Mouse (Mus musculus): ENCODE measurements at regions not wholly inside any gene's neighbourhood (a gene's known extent, or its start where the extent isn't known, plus 50 kb on each side); places are given as distances from the start of the nearest gene placed in this dataset.

- no peak overlapping the region for H3K27ac ChIP-seq (ENCODE audit: insufficient read depth, low read depth, low read length, poor library complexity, severe bottlenecking)
Observed at GRCm38 (mm10) chr10:92075469-92075868, 646.8 kb downstream of the Nedd1 start.

DNA sequence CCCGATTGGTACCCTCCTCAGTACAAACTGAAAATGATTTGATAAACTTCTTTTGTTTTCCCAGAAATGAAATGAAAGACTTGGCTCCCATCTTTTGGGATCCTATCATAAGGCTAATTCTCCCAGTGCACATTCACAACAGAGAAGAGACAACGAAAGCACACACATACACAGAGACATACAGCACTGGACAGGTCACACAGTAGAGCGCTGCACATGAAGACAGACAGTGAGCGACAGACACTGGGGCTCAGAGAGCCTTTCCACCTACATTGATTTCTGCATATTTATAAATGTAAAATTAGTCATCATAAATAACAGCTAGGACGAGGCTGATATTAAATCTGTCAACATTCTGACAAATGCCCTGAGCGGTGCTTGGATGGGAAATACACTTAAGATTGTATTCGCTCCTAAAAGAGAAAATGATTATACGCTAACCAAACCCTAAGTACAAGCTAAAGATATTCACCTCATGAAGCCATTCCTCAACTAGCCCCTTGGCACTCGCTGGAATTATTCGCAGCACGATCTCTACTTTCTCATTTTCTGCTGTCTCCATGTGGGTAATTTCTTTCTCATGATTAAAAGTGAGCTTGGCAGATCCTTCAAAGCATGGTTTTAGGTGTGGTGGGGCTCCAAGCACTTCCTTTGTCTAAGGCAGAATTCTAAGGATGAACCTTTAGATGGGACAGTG lies 647.4 kb downstream of the Nedd1 start:
- Histone ChIP-seq H3K9me3 (ENCODE audit: control insufficient read depth, insufficient read depth, low read depth, low read length) (no peaks in the 10 kb centered on the region), H3K27ac (ENCODE audit: insufficient read depth, low read depth, low read length, poor library complexity, severe bottlenecking) (no peak overlapping the region), H3K4me1 (ENCODE audit: control insufficient read depth in 2 of 2, insufficient read depth in 2 of 2, low read length in 2 of 2, poor library complexity in 1 of 2) (no peaks in the 10 kb centered on the region), H3K9ac (ENCODE audit: insufficient read depth, low read depth, low read length, poor library complexity, severe bottlenecking) (no peak overlapping the region), H3K36me3 (ENCODE audit: control insufficient read depth, insufficient read depth, low read length, poor library complexity, severe bottlenecking) (no peaks in the 10 kb centered on the region), H3K4me3 (ENCODE audit: insufficient read depth in 1 of 2, low read depth in 1 of 2, low read length in 2 of 2, poor library complexity in 1 of 2, severe bottlenecking in 1 of 2) (no peak overlapping the region)
- DNase-seq (ENCODE audit: low read depth, low spot score): no peak
- TF ChIP-seq MAFK (IDR thresholded peaks at IDR 0.05; ENCODE audit: insufficient read depth, low read depth, low read length) (no peak), ZNF384 (IDR thresholded peaks at IDR 0.05; ENCODE audit: low read depth, low read length) (no peak), HCFC1 (IDR thresholded peaks at IDR 0.05; ENCODE audit: borderline replicate concordance, insufficient read depth, low read length) (no peak), ZC3H11A (IDR thresholded peaks at IDR 0.05; ENCODE audit: borderline replicate concordance, low read depth, low read length) (no peak), CHD2 (IDR thresholded peaks at IDR 0.05; ENCODE audit: low read depth, low read length) (no peak)
- in situ Hi-C loops (cut with MboI; ENCODE audit: low sequenced_read_pairs in 2 of 2, unreplicated experiment in 2 of 2): no loop called here

More at GRCm38 (mm10) chr10:92075469-92075868, 646.8 kb downstream of the Nedd1 start:
- H3K9me3 ChIP-seq (ENCODE audit: control insufficient read depth, insufficient read depth, low read depth, low read length): no peaks in the 10 kb centered on the region
- TF ChIP-seq ZNF384 (IDR thresholded peaks at IDR 0.05; ENCODE audit: low read depth, low read length) (no peak), CHD2 (IDR thresholded peaks at IDR 0.05; ENCODE audit: low read depth, low read length) (no peak), HCFC1 (IDR thresholded peaks at IDR 0.05; ENCODE audit: borderline replicate concordance, insufficient read depth, low read length) (no peak)
- in situ Hi-C loops (cut with MboI; ENCODE audit: low sequenced_read_pairs in 2 of 2, unreplicated experiment in 2 of 2): no loop called here
- no peak for DNase-seq (ENCODE audit: low read depth, low spot score)
- H3K36me3 ChIP-seq (ENCODE audit: control insufficient read depth, insufficient read depth, low read length, poor library complexity, severe bottlenecking): no peaks in the 10 kb centered on the region
- no peaks in the 10 kb centered on the region for H3K4me1 ChIP-seq (ENCODE audit: control insufficient read depth in 2 of 2, insufficient read depth in 2 of 2, low read length in 2 of 2, poor library complexity in 1 of 2)
- no peak overlapping the region for H3K9ac ChIP-seq (ENCODE audit: insufficient read depth, low read depth, low read length, poor library complexity, severe bottlenecking)
- H3K4me3 ChIP-seq (ENCODE audit: insufficient read depth in 1 of 2, low read depth in 1 of 2, low read length in 2 of 2, poor library complexity in 1 of 2, severe bottlenecking in 1 of 2): no peak overlapping the region

DNA sequence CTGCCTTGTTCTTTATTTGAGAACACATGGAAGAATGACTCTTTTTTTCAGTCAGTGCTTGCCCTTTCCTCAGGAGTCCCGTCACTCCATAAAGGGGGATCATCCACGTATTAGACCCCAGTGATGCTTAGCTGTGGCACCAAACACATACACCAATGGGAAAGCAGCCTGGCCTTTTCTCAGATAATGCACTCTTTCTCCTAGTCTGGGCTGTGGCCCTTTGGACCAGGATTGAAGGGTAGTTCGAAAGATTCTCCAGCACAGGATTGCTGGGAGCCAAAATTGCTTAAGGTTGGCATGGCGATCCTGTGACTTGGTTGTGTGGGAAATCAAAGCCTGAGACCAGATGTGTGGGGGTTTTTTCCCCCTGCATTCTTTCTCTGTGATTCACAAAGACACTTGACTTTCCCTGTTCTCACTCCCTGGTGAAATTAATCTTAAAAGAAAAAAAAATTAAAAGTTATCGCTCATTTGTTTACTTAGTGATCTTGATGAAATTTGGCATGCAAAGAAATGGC lies 648.3 kb downstream of the Nedd1 start:
- TF ChIP-seq CHD2 (IDR thresholded peaks at IDR 0.05; ENCODE audit: low read depth, low read length) (no peak), MAFK (IDR thresholded peaks at IDR 0.05; ENCODE audit: insufficient read depth, low read depth, low read length) (no peak), HCFC1 (IDR thresholded peaks at IDR 0.05; ENCODE audit: borderline replicate concordance, insufficient read depth, low read length) (no peak), ZNF384 (IDR thresholded peaks at IDR 0.05; ENCODE audit: low read depth, low read length) (no peak), ZC3H11A (IDR thresholded peaks at IDR 0.05; ENCODE audit: borderline replicate concordance, low read depth, low read length) (no peak)
- Histone ChIP-seq H3K9ac (ENCODE audit: insufficient read depth, low read depth, low read length, poor library complexity, severe bottlenecking) (no peak overlapping the region), H3K4me3 (ENCODE audit: insufficient read depth in 1 of 2, low read depth in 1 of 2, low read length in 2 of 2, poor library complexity in 1 of 2, severe bottlenecking in 1 of 2) (no peak overlapping the region), H3K36me3 (ENCODE audit: control insufficient read depth, insufficient read depth, low read length, poor library complexity, severe bottlenecking) (no peaks in the 10 kb centered on the region), H3K9me3 (ENCODE audit: control insufficient read depth, insufficient read depth, low read depth, low read length) (no peaks in the 10 kb centered on the region), H3K4me1 (ENCODE audit: control insufficient read depth in 2 of 2, insufficient read depth in 2 of 2, low read length in 2 of 2, poor library complexity in 1 of 2) (no peaks in the 10 kb centered on the region), H3K27ac (ENCODE audit: insufficient read depth, low read depth, low read length, poor library complexity, severe bottlenecking) (no peak overlapping the region)
- in situ Hi-C loops (cut with MboI; ENCODE audit: low sequenced_read_pairs in 2 of 2, unreplicated experiment in 2 of 2): no loop called here
- DNase-seq (ENCODE audit: low read depth, low spot score): no peak

DNA sequence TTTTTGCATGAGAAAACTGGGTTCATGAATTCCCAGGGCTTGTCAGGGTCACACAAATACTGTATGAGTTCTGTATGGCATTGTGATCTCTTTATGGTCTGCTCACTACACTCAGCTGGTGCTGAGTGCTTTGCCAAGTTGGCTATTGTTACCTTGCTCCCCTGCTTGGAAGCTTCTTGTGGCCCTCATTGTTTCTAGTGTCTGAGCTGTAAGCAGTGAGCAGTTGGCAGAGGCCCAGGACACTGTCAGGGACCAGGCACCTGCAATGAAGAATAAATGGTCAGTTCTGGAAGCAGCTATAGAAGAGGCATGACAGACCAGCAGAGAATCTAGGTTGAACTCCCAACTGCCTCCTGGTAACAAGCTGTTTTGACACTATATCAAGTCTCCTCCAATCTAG lies 677.4 kb downstream of the Nedd1 start:
- no peak overlapping the region for H3K4me3 ChIP-seq (ENCODE audit: insufficient read depth in 1 of 2, low read depth in 1 of 2, low read length in 2 of 2, poor library complexity in 1 of 2, severe bottlenecking in 1 of 2)
- H3K4me1 ChIP-seq (ENCODE audit: control insufficient read depth in 2 of 2, insufficient read depth in 2 of 2, low read length in 2 of 2, poor library complexity in 1 of 2): no peaks in the 10 kb centered on the region
- in situ Hi-C loops (cut with MboI; ENCODE audit: low sequenced_read_pairs in 2 of 2, unreplicated experiment in 2 of 2): no loop called here
- TF ChIP-seq ZC3H11A (IDR thresholded peaks at IDR 0.05; ENCODE audit: borderline replicate concordance, low read depth, low read length): no peak
- no peak for TF ChIP-seq HCFC1 (IDR thresholded peaks at IDR 0.05; ENCODE audit: borderline replicate concordance, insufficient read depth, low read length)
- no peak for TF ChIP-seq ZNF384 (IDR thresholded peaks at IDR 0.05; ENCODE audit: low read depth, low read length)
- no peak for TF ChIP-seq MAFK (IDR thresholded peaks at IDR 0.05; ENCODE audit: insufficient read depth, low read depth, low read length)
- TF ChIP-seq CHD2 (IDR thresholded peaks at IDR 0.05; ENCODE audit: low read depth, low read length): no peak
- H3K27ac ChIP-seq (ENCODE audit: insufficient read depth, low read depth, low read length, poor library complexity, severe bottlenecking): no peak overlapping the region
- no peaks in the 10 kb centered on the region for H3K36me3 ChIP-seq (ENCODE audit: control insufficient read depth, insufficient read depth, low read length, poor library complexity, severe bottlenecking)
- DNase-seq (ENCODE audit: low read depth, low spot score): no peak
- no peak overlapping the region for H3K9ac ChIP-seq (ENCODE audit: insufficient read depth, low read depth, low read length, poor library complexity, severe bottlenecking)
- no peaks in the 10 kb centered on the region for H3K9me3 ChIP-seq (ENCODE audit: control insufficient read depth, insufficient read depth, low read depth, low read length)

All from ES-E14 (cell line).